Mouse (Mus musculus) lung, postnatal 0 days (tissue): ENCODE measurements around the gene Ints14. TPM values are rescaled to one million over a fixed set of nuclear protein-coding genes. Genes with fewer than 3 reads are reported as not detected.

Experiments
- ATAC-seq: fragments of 200-750 bp; cut with Nextera tagmentation; 2 replicates; pipeline ENCODE4 v1.8.0; 2017; ENCODE audit warnings: moderate library complexity
- DNase-seq: peaks from one replicate; pipeline ENCODE4 v3.0.0-alpha.2; 2016; ENCODE audit warnings: low spot score
- H3K27ac ChIP-seq: fragments of 300-500 bp; sonication (generic); 2 replicates; pipeline ENCODE4 v1.5.1; 2014; ENCODE audit warnings: antibody characterized with exemption, mild to moderate bottlenecking, low read length, mixed read lengths
- H3K27me3 ChIP-seq: fragments of 300-500 bp; sonication (generic); replicated peaks from 2 replicates; pipeline ENCODE4 v1.6.1; 2014; ENCODE audit warnings: low read length, mixed read lengths; ENCODE audit not compliant: insufficient read depth
- H3K36me3 ChIP-seq: fragments of 300-500 bp; sonication (generic); 2 replicates; pipeline ENCODE4 v1.6.1; 2014; ENCODE audit warnings: low read length, mixed read lengths; ENCODE audit not compliant: insufficient read depth
- H3K4me1 ChIP-seq: fragments of 300-500 bp; sonication (generic); 2 replicates; pipeline ENCODE4 v1.6.1; 2014; ENCODE audit warnings: antibody characterized with exemption, low read depth, low read length, mixed read lengths; ENCODE audit not compliant: insufficient read depth
- H3K4me2 ChIP-seq: fragments of 300-500 bp; sonication (generic); replicated peaks from 2 replicates; pipeline ENCODE4 v1.6.1; 2014; ENCODE audit warnings: low read depth, mild to moderate bottlenecking, low read length, moderate library complexity, mixed read lengths
- H3K4me3 ChIP-seq: fragments of 300-500 bp; sonication (generic); 2 replicates; pipeline ENCODE4 v1.5.1; 2014; ENCODE audit warnings: low read depth, low read length
- H3K9ac ChIP-seq: fragments of 300-500 bp; sonication (generic); replicated peaks from 2 replicates; pipeline ENCODE4 v1.6.1; 2014; ENCODE audit warnings: low read depth, mild to moderate bottlenecking
- H3K9me3 ChIP-seq: fragments of 300-500 bp; sonication (generic); 2 replicates; pipeline ENCODE4 v1.6.1; 2016; ENCODE audit warnings: low read length, mixed read lengths
- CTCF ChIP-seq: IDR thresholded peaks from 2 replicates; pipeline ENCODE4 v1.5.1; 2016; ENCODE audit warnings: antibody characterized with exemption, mild to moderate bottlenecking
- EP300 ChIP-seq: IDR thresholded peaks from 2 replicates; pipeline ENCODE4 v1.6.1; 2016; ENCODE audit warnings: antibody characterized with exemption, mild to moderate bottlenecking, control low read depth
- WGBS: fragments of 180-500 bp; shearing (Covaris S2); extraction: QIAGEN DNeasy Blood & Tissue Kit; methylation state at CpG from one replicate; pipeline ENCODE4 v1.1.7; 2014; 5-methylcytosine and 5-hydroxymethylcytosine counted together
- polyA plus RNA-seq: library from polyadenylated mRNA; unstranded; fragments of >200 nt; fragmentation: Nextera tagmentation; extraction: Ambion mirVana; gene quantifications from 2 replicates; pipeline ENCODE4 v1.2.1, GENCODE M21; 2015

Ints14 gene
- polyA plus RNA-seq, 1 experiment from 2014 or later, result 25.5 TPM

DNA sequence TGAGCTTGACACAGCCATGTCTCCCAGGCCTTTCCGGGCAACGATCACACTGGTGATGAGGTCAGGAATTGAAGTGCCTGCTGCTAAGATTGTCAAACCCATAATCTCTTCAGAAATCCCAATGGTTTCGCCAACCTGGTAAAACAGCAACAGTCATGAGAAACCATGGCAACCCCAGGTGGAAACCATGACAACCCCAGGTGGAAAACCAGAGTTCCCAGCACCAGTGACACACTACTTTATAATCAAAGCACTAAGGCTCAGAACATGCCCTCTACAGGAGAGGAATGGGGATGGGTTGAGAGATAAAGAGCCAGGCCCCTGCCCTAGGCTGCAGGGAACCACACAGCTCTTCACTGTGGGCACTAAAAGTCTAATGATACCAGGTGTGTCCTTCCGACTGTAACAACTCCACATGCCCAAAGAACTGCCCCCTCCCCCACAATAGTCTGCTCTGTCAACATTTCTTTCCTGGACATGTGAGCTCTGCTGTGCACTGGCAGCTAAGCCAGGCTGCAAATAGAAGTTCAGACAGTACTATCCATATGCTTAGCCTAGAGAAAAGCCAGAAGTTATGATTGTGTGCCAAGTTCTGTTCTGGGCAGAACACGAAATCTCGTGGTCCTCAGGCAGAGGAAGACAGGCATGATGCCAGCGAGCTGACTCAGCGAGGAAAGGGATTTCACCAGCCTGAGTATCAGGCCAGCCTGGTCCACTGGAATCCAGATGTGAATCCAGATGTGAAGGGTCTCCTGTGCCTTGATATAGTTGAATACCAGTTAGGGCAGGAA lies 34.3 kb upstream of the Ints14 start:
- Histone ChIP-seq H3K36me3 (no peaks in the 10 kb centered on the region), H3K4me2 (no peak overlapping the region), H3K27me3 (no peaks in the 10 kb centered on the region), H3K27ac (no peak overlapping the region), H3K4me3 (no peak overlapping the region), H3K9me3 (no peaks in the 10 kb centered on the region), H3K9ac (no peak overlapping the region), H3K4me1 (peaks cover 5% of the 10 kb centered on the region; the same call in 1 of the 2 replicates)
- TF ChIP-seq CTCF (no peak), EP300 (no peak)
- whole genome bisulfite sequencing, result 42% methylated on average over 8 of the region's 8 CpGs
- ATAC-seq (peak; percentile 66), DNase-seq (peak; percentile 68)

- TF ChIP-seq EP300, result peak; percentile 45; the same call in 1 of the 2 replicates
- no peak for TF ChIP-seq CTCF
- H3K27me3 ChIP-seq, result no peaks in the 10 kb centered on the region
- 57% methylated on average over 4 of the region's 4 CpGs for WGBS
- H3K4me3 ChIP-seq, result no peak overlapping the region
- no peak overlapping the region for H3K4me2 ChIP-seq
- no peak overlapping the region for H3K9ac ChIP-seq
- H3K36me3 ChIP-seq, result no peaks in the 10 kb centered on the region
- peak; percentile 39 for DNase-seq
- no peaks in the 10 kb centered on the region for H3K9me3 ChIP-seq
- ATAC-seq, result no peak
- peaks cover 5% of the 10 kb centered on the region; the same call in 1 of the 2 replicates for H3K4me1 ChIP-seq
- H3K27ac ChIP-seq, result no peak overlapping the region
These were observed 30.4 kb upstream of the Ints14 start for GRCm38 (mm10) chr9:64930256-64930655.

GRCm38 (mm10) chr9:64931751-64932610 lies 28.7 kb upstream of the Ints14 start:
- Histone ChIP-seq H3K4me1 (no peaks in the 10 kb centered on the region), H3K27me3 (no peaks in the 10 kb centered on the region), H3K9me3 (no peaks in the 10 kb centered on the region), H3K4me3 (no peak overlapping the region), H3K36me3 (no peaks in the 10 kb centered on the region), H3K27ac (peak overlapping the region; percentile 35; the same call in 1 of the 2 replicates), H3K9ac (no peak overlapping the region), H3K4me2 (no peak overlapping the region)
- peak; percentile 32; the same call in 1 of the 2 replicates for ATAC-seq
- peak; percentile 25 for DNase-seq
- WGBS, result 61% methylated on average over 7 of the region's 7 CpGs
- TF ChIP-seq EP300, result peak; percentile 66; the same call in 1 of the 2 replicates
- TF ChIP-seq CTCF, result no peak

GRCm38 (mm10) chr9:64934015-64934754 lies 26.5 kb upstream of the Ints14 start:
- ATAC-seq, result peak; percentile 58
- no peak for TF ChIP-seq CTCF
- DNase-seq, result peak; percentile 55
- Histone ChIP-seq H3K4me3 (no peak overlapping the region), H3K9ac (no peak overlapping the region), H3K4me2 (no peak overlapping the region), H3K36me3 (no peaks in the 10 kb centered on the region), H3K27ac (0 out of 2 replicates have a peak overlapping the region, but pooled peaks have one; percentile 4), H3K27me3 (no peaks in the 10 kb centered on the region), H3K9me3 (no peaks in the 10 kb centered on the region), H3K4me1 (no peaks in the 10 kb centered on the region)
- 24% methylated on average over 15 of the region's 15 CpGs for WGBS

- H3K4me1 ChIP-seq, result 0 out of 2 replicates have a peak, but pooled peaks cover 2% of the 10 kb centered on the region
- H3K4me2 ChIP-seq, result no peak overlapping the region
- no peak overlapping the region for H3K4me3 ChIP-seq
- WGBS, result 8% methylated on average over 6 of the region's 6 CpGs
- peak; percentile 39; the same call in 1 of the 2 replicates for ATAC-seq
- TF ChIP-seq CTCF (peak; percentile 88), EP300 (no peak)
- no peaks in the 10 kb centered on the region for H3K9me3 ChIP-seq
- H3K9ac ChIP-seq, result no peak overlapping the region
- no peaks in the 10 kb centered on the region for H3K36me3 ChIP-seq
- peak; percentile 80 for DNase-seq
- H3K27me3 ChIP-seq, result no peaks in the 10 kb centered on the region
- no peak overlapping the region for H3K27ac ChIP-seq
These were observed 24.2 kb upstream of the Ints14 start for GRCm38 (mm10) chr9:64936508-64936907.
